ENCODE assay signal across 7 mouse cellular contexts in genomic region chr8:79028541-79029395, GRCm38 (mm10). TPM values are rescaled to one million over a fixed set of nuclear protein-coding genes. Genes with fewer than 3 reads are reported as not detected.
DNase-seq lines count a peak whose midpoint lies in the region; ATAC-seq and TF ChIP-seq lines count a peak whose summit lies in the region.

No protein-coding gene starts in this region.

- peak overlapping the region; percentile 100 for H3K9ac ChIP-seq in midbrain, embryonic 12.5 days (replicated peaks)

- no peaks in the 10 kb centered on the region for H3K27me3 ChIP-seq in midbrain, embryonic 12.5 days
- H3K27me3 ChIP-seq in spleen, adult 2 months (ENCODE audit: control insufficient read depth, insufficient read depth, low read length): peaks cover 5% of the 10 kb centered on the region

- ATAC-seq in midbrain, embryonic 12.5 days (ENCODE audit: low FRiP score, low read depth): no peak

- peak overlapping the region; percentile 96 for H3K27ac ChIP-seq in gastrocnemius, adult 2 months
- peak overlapping the region; percentile 100 for H3K27ac ChIP-seq in midbrain, embryonic 12.5 days (replicated peaks)
- peak overlapping the region; percentile 77 for H3K27ac ChIP-seq in spleen, adult 2 months (ENCODE audit: insufficient read depth, low read length)

- H3K4me2 ChIP-seq in midbrain, embryonic 12.5 days (replicated peaks): peak overlapping the region; percentile 88

- peak overlapping the region; percentile 91 for H3K4me3 ChIP-seq in gastrocnemius, adult 2 months
- H3K4me3 ChIP-seq in midbrain, embryonic 12.5 days: peak overlapping the region; percentile 91
- peak overlapping the region; percentile 83 for H3K4me3 ChIP-seq in spleen, adult 2 months (ENCODE audit: extremely low read depth, insufficient read depth, insufficient read length)

- intact Hi-C loops in gastrocnemius, adult 2 months (cut with DNase I): loop anchor here (5.0 kb wide), 6 partner anchors 54 to 534 kb away; partner anchors contain the start of gene Mmaa
- intact Hi-C loops in left cerebral cortex, postnatal 10 days (cut with DNase I): loop anchor here (5.0 to 10.0 kb wide), 2 partner anchors 204 to 264 kb away; partner anchors contain the start of genes Lsm6 and Mmaa

- H3K9me3 ChIP-seq in midbrain, embryonic 12.5 days: no peaks in the 10 kb centered on the region

- peaks cover 30% of the 10 kb centered on the region for H3K4me1 ChIP-seq in midbrain, embryonic 12.5 days
- H3K4me1 ChIP-seq in spleen, adult 2 months (ENCODE audit: control insufficient read depth, insufficient read depth, insufficient read length): peaks cover 2% of the 10 kb centered on the region; the same call in 1 of the 2 replicates

- DNase-seq in ZHBTc4 (ENCODE audit: low read depth, low spot score): peak; percentile 53
- peak; percentile 65 for DNase-seq in cerebellum, adult 9-11 months
- peak; percentile 74 for DNase-seq in gastrocnemius, adult 2 months
- DNase-seq in induced T-regulatory cell, adult 2 months (ENCODE audit: low read depth): peak; percentile 66
- peak; percentile 24 to 78 for DNase-seq in left cerebral cortex, postnatal 10 days (ENCODE audit: extremely low spot score in 1 of 2, low spot score in 2 of 2)
- peak; percentile 29 to 33 for DNase-seq in spleen, adult 2 months (ENCODE audit: low read depth in 1 of 2, low spot score in 2 of 2)

- under 1% methylated on average over 52 of the region's 56 CpGs for WGBS in midbrain, embryonic 12.5 days
- WGBS in spleen, adult 2 months: 1% methylated on average over 55 of the region's 56 CpGs

- no peaks in the 10 kb centered on the region for H3K36me3 ChIP-seq in midbrain, embryonic 12.5 days
- H3K36me3 ChIP-seq in spleen, adult 2 months (ENCODE audit: control insufficient read depth, insufficient read depth, low read length): no peaks in the 10 kb centered on the region

- no peak for TF ChIP-seq CTCF in gastrocnemius, adult 2 months (IDR thresholded peaks at IDR 0.05)
- TF ChIP-seq CTCF in spleen, adult 2 months (IDR thresholded peaks at IDR 0.05; ENCODE audit: extremely low read depth, insufficient read depth, insufficient read length, insufficient replicate concordance): no peak

- no peak for TF ChIP-seq POLR2A in spleen, adult 2 months (IDR thresholded peaks at IDR 0.05; ENCODE audit: low read depth, low read length)

RNA-seq across cellular contexts. Expression of gene Zfp827, which starts 0.5 kb away (rescaled TPM):
- 1 to 10 TPM; 2.7 to 7.1 TPM for total RNA-seq in gastrocnemius, adult 2 months (2021)
- 10 to 100 TPM; 27.9 to 32.1 TPM for total RNA-seq in left cerebral cortex, postnatal 10 days (2021)
- polyA plus RNA-seq in midbrain, embryonic 12.5 days (2016; fragmentation: Nextera tagmentation; extraction: Ambion mirVana): 12.0 and 13.0 TPM in 2 replicates
- 4.3 and 5.8 TPM in 2 replicates for polyA plus RNA-seq in spleen, adult 2 months (2012; rRNA removed)
